Mouse (Mus musculus) cerebellum, adult 8-10 months (tissue): Measurements from ENCODE around the gene Usp30.
A peak's percentile ranks its signal among the peaks of the same experiment; 100 is the strongest.

Experiments used
- DNase-seq: peaks from one replicate; pipeline ENCODE4 v3.0.0; 2022

Gene Usp30

DNA sequence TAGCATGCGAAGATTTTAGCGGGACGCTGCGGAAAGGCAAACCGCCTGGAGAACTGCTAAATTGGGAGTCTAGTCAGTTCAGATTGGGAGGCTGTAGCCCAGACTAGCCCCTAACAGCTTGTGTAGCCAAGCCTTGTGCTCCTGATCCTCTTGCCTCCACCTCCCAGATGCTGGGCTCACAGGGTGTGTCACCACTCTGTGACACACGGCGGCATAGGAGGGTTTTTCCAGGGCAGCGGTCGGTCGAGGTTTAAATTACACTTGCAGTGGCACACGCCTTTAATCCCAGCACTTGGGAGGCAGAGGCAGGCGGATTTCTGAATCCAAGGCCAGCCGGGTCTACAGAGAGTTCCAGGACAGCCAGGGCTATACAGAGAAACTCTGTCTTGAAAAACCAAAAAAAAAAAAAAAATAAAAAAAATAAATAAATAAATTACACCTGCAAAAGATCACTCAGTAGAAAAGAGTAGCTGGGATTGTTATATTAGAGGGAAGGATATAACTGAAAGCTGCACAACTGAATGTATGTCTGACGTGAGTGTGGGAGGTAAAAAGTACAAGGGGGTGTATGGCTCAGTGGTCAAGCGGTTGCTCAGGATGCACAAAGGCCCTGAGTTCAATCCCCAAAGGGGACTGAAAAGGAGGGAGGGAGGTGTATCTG is 64.4 kb downstream of the Usp30 start:
- DNase-seq: no peak

DNA sequence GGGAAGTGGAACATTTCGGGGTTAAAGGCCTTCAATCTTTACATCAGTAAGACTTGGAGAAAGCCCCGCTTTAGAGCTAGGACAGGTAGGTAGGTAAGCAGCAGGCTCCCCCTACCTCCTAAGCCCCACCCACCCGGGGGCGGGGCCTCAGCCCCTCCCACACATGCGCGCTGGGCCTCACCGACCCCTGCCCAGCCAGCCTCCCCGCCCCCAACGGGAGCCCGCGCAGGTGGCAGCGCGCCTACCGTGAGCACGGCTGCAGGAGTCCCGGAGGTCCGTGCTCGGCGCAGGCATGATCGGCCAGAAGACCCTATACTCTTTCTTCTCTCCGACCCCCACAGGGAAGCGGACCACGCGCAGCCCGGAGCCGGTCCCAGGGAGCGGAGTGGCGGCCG is 64.9 kb downstream of the Usp30 start, which contains the start of gene Ung:
Gene Ung (plus strand): TSS at position 176 of the 395 bp plus-strand sequence.
- peak; percentile 54 for DNase-seq

- DNase-seq: peak; percentile 96
These were observed 65.6 kb downstream of the Usp30 start for GRCm38 (mm10) chr5:114130698-114131520.

- no peak for DNase-seq
These were observed 66.2 kb downstream of the Usp30 start for GRCm38 (mm10) chr5:114131521-114131840.

DNA sequence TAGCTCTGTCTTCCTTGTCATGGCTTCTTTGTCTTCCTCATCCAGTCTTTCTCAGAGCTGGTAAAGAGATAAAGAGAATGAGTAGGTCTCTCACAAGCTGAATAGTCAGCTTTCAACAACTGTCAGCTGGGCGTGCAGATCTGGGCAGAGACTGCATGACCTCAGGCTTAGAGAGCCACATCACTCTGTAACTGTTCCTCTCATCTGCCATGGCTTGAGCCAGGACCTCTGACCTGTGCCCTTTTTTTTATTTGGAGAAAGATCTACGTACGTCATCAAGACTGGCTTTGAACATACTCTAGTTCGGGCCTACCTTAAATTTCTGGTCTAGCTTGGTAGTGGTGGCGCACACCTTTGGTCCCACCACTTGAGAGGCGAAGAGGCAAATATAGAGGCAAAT is 67.6 kb downstream of the Usp30 start:
- DNase-seq: no peak

GRCm38 (mm10) chr5:114134091-114134534 is 68.9 kb downstream of the Usp30 start:
- peak; percentile 37 for DNase-seq

DNA sequence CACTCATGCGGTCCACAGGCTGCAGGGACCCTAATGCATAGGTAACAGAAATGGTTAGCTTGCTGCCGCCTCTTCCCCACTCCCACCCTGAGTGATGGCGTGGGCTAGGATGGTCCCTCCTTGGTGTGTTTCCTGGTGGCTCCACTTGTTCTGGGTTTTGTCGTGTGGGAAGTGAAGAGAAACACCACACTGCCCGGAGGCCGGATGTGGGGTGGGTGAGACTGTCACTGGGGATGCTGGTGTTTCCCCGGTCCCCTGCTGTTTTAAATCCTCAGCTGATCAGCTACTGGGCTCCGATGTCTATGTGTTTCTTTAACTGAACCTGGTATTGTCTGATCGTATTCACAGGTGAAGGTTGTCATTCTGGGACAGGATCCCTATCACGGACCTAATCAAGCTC is 70.3 kb downstream of the Usp30 start:
- no peak for DNase-seq

DNA sequence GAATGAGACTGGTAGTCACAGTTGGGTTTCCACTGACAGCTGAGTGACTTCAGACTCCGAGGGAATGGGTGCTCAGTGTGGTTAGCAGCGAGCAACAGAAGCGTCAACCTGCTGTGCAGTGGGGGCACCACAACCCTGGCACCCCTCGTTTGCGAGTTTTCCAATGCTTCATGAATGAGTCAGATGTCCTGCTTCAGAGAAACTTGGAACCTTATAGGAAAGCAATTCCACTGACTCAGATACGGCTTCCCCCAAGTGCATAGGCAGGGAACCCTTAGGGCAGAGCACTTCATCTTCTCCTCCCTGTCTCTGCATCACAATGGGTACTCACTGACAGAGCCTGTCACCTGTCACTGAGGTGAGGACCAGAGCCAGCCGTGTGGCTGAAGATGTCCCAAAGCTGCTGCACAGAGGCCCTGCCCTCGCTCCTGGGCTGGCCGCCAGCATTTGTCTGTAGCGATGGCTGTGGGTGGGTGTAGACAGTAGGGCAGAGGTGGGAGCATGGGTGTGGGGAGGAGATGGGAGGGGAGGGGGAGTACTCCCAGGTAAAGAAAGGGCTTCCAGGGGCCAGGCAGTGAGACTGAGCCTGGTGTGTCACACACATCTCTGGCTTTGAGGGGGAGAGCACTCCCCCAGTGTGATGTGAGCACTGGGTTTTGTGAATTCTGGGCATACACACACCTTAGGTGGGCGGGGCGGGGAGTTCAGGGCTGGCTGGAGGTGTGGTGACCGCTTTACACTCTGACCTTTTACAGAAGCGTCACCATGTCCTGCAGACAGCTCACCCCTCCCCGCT is 72.4 kb downstream of the Usp30 start:
- DNase-seq: no peak

- DNase-seq: no peak
These were observed 73.3 kb downstream of the Usp30 start for GRCm38 (mm10) chr5:114138277-114139164.

DNA sequence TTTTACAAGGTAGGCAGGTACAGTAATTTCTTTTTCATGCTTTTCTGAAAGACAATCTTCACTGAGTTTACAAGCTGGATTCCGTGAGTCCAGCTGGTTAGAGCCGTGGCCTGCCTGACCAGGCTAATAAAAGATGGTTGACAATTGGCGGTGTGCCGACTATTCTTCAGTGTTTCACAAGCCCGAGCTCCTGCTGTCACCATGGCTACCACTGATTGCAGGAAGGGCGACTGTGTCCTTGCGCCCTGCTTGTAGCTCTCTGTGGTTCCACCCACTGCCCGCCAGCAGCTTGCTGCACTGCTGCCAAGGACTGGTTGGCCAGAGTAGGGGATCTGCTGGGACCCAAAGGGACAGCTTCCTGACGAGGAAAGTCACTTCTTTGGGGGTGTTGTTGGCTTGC is 73.9 kb downstream of the Usp30 start:
- DNase-seq: peak; percentile 31

GRCm38 (mm10) chr5:114146028-114146888 is 81.0 kb downstream of the Usp30 start, which contains the start of gene Acacb:
Gene Acacb, plus strand, starts transcription at chr5:114146535.
- no peak for DNase-seq

DNA sequence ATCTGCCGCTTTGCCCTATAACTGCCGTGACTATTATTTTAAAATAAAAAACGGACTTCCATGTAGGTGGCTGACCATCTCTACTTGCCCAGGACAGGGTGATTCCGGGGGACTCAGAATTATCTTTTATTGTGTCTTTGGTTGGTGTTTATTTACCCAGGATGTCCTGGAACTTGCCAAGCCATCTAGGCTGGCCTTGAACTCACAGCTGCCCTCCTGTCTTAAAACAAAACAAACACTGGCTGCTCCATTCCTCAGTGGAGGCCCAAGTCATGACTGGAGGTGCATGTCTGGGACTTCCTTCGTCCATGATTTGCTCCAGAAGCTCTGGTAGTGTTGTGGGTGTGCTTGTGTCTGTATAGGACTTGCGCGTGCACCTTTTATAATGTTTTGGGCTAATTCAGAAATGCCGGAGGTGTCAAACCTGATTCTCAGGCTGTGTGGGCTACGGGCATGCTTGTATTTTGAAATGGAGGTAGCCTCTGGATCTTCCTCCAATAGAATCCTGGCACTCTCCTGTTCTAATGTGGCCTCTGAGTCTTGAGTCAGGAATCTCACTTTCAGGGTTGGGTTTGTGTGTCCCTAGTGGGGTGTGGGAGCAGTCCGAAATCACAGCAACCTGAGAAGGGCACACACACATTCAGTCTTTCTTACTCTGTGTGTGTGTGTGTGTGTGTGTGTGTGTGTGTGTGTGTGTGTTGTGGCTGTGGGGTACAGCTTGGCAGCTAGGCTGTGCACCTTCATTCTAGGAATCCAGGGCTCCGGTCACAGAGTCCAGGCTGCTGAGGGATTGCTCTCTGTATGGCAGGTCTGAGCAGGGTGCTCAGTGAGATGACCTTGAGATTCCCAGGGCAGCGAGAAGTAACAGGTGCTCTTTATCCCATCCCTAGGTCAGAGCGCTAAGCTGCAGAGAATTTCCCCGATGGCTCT is 82.0 kb downstream of the Usp30 start:
- no peak for DNase-seq

GRCm38 (mm10) chr5:114152359-114153092 is 87.3 kb downstream of the Usp30 start:
- DNase-seq: no peak

DNA sequence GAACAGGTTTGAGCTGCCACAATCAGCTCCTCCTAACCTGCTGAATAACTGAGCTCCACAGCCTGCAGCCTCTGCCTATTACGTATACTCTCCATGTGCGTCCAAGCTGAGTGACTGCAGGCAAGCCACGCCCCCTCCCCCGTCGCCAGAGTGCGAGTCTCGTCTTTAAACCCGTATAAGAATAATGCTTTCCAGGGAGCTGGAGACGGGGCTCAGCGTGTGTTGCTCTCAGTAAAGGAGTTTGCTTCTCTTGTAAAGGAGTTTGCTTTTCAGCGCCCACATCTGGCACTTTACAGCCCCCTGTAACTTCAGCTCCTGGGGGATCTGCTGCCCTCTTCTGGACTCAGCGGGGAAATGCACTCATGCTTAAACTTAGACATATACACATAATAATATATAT is 88.2 kb downstream of the Usp30 start:
- DNase-seq: no peak

GRCm38 (mm10) chr5:114154765-114155164 is 89.5 kb downstream of the Usp30 start:
- no peak for DNase-seq

DNA sequence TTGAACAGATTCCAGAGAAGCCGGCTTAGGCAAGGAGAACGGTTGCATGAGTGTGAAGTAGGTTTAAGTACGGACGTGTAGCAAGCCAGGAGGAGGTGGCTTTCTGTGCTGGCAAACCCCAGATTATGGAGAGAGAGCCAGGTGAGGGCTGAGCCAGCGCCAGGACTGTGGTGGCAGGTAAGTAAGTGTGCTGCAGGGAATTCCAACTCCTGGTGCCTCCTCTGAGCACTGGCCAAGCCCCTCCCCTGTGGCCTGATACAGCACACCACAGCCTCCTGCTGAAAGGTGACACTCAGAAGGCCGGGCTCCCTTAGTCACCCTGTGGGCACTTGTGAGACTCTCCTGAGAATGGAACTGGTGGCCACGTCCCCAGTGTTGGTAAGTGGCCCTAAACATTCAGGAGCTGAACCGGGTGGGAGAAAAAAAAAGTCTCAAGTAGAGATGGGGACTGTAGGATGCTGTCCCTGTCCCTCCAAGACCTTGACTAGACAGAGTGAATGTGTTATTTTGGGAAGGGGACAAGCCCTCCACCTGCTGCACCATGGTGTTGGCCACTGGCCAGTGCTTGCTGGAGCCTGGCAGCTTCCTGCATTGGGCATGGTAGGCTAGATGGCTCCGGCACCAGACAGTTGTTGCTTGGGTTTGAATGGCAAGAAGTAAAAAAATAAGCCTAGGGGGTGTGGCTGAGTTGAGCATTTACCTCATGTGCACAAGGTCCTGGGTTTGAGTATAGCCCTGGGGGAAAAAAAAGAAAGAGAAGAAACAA is 90.1 kb downstream of the Usp30 start:
- no peak for DNase-seq

DNA sequence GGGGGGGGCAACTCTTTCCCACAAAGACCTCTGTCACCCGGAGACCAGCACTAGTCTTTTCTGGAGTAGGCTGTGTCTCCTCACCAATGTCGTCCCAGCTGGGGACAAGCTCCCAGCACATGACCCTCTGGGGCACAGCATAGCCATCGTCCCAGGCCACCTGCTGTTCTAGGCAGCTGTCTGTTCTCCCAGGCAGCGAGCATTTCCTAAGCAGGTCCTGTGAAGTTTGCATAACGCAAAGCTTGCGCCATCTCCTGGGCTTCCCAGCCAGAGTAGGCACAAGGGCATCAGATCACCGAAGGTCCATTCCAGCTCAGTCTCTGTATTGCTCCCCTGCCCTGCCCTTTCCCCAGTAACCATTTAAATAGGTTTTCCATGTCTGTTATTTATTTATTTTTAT is 92.0 kb downstream of the Usp30 start:
- no peak for DNase-seq

DNA sequence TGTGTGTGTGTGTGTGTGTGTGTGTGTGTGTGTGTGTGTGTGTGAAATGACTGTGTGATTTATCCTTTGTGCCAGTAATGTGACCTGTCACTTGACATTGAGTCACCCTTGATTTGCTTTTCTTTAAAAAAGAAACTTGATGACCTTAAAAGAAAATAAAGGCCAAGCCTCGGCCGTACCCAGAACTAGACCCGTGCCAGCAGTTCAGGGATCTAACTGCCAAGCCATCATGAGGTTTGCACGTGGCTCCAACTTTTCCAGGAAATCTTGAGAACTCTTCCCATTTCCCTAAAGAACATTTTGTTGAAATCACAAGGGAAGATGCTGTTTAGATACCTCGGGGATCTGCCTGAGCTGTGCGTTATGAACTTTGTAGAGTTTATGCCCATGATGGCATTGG is 96.2 kb downstream of the Usp30 start:
- DNase-seq: no peak
